Mouse (Mus musculus): ENCODE data around the gene Ptprf. TPM values are rescaled to one million over a fixed set of nuclear protein-coding genes. Genes with fewer than 3 reads are reported as not detected.
A peak's percentile ranks its signal among the peaks of the same experiment; 100 is the strongest.

The Ptprf gene
- polyA plus RNA-seq, 1 experiment from 2014 or later: 137 TPM

DNA sequence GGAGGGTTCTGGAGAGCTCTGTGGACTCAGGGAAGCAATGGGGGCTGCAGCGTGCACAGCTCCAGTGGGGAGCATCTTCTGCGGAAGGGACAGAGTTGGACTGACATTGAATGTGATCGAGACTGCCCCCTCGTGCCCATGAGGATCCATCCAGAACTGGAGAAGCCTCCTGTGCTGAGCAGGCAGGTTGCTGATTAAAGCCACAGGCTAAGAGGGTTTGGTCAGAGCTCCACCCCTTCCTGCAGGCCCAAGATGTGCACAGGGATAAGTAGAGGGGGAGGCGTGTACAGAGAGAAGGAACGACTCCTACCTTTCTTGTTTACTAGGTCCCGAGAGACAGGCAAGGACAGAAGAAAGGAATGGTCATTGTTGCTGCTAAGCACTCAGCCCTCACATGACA lies 69.9 kb downstream of the Ptprf start:
- Histone ChIP-seq H3K9ac (no peak overlapping the region), H3K9me3 (replicated peaks) (no peaks in the 10 kb centered on the region), H3K4me2 (replicated peaks) (no peak overlapping the region), H3K4me1 (no peaks in the 10 kb centered on the region), H3K36me3 (peaks cover 97% of the 10 kb centered on the region), H3K4me3 (no peak overlapping the region), H3K27me3 (no peaks in the 10 kb centered on the region), H3K27ac (no peak overlapping the region)
- WGBS: 90% methylated on average over 7 of the region's 7 CpGs
- no peak for ATAC-seq (ENCODE audit: low FRiP score)

DNA sequence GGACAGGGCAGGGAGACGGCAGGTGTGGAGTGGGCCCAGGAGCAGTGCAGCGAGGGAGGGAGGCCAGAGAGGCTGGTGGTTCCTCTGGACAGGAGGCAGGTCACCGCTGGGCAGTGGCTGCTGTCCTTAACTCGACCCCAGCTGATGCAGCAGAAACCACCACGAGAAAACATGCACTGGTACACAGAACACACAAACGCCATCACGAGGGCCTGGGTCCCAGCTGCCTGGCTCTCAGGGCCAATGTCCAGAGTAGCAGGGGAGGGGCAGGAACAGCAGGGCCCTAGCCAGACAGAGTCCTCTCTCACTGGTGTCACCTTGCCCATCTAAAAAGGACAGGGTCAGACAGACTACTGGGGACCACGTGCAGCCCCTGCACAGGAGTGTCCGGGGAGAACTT lies 70.4 kb downstream of the Ptprf start:
- H3K4me3 ChIP-seq: no peak overlapping the region
- no peak for ATAC-seq (ENCODE audit: low FRiP score)
- H3K36me3 ChIP-seq: peaks cover 97% of the 10 kb centered on the region
- no peak overlapping the region for H3K27ac ChIP-seq
- H3K4me2 ChIP-seq (replicated peaks): no peak overlapping the region
- H3K9ac ChIP-seq: no peak overlapping the region
- no peaks in the 10 kb centered on the region for H3K9me3 ChIP-seq (replicated peaks)
- 93% methylated on average over 9 of the region's 9 CpGs for WGBS
- H3K4me1 ChIP-seq: no peaks in the 10 kb centered on the region
- no peaks in the 10 kb centered on the region for H3K27me3 ChIP-seq

DNA sequence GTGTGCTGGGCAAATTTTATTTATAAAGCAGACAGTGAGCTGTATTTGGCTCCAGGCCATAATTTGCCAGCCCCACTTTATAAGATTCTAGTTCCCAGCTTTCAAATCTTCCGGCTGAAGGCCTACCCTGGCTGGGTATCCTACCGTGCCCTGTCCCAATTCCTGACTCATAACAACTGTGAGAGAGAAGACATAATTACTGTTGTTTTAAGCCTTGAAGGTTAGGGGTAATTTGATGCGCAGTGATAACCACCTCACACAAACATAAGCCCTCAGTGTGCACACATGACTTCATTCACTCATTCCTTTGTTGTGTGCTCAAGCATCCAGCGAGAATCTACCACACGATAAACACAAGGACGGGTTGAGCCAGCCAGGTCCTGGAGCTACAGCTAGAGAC lies 71.7 kb downstream of the Ptprf start:
- Histone ChIP-seq H3K9me3 (replicated peaks) (no peaks in the 10 kb centered on the region), H3K4me2 (replicated peaks) (no peak overlapping the region), H3K36me3 (peaks cover 97% of the 10 kb centered on the region), H3K4me1 (no peaks in the 10 kb centered on the region), H3K27me3 (no peaks in the 10 kb centered on the region), H3K9ac (no peak overlapping the region), H3K4me3 (no peak overlapping the region), H3K27ac (no peak overlapping the region)
- ATAC-seq (ENCODE audit: low FRiP score): no peak
- 89% methylated on average over 6 of the region's 6 CpGs for WGBS

- ATAC-seq (ENCODE audit: low FRiP score): no peak
- Histone ChIP-seq H3K4me1 (no peaks in the 10 kb centered on the region), H3K4me3 (no peak overlapping the region), H3K27ac (no peak overlapping the region), H3K9ac (no peak overlapping the region), H3K27me3 (no peaks in the 10 kb centered on the region), H3K9me3 (replicated peaks) (no peaks in the 10 kb centered on the region), H3K4me2 (replicated peaks) (no peak overlapping the region), H3K36me3 (peaks cover 97% of the 10 kb centered on the region)
- WGBS: 91% methylated on average over 5 of the region's 5 CpGs
These were observed 72.7 kb downstream of the Ptprf start for GRCm38 (mm10) chr4:118218521-118218920.

GRCm38 (mm10) chr4:118216726-118217595 lies 74.2 kb downstream of the Ptprf start:
- WGBS: 84% methylated on average over 17 of the region's 17 CpGs
- Histone ChIP-seq H3K4me2 (replicated peaks) (no peak overlapping the region), H3K4me1 (no peaks in the 10 kb centered on the region), H3K4me3 (no peak overlapping the region), H3K9me3 (replicated peaks) (no peaks in the 10 kb centered on the region), H3K27me3 (no peaks in the 10 kb centered on the region), H3K27ac (no peak overlapping the region), H3K36me3 (peaks cover 97% of the 10 kb centered on the region), H3K9ac (no peak overlapping the region)
- ATAC-seq (ENCODE audit: low FRiP score): peak; percentile 59

DNA sequence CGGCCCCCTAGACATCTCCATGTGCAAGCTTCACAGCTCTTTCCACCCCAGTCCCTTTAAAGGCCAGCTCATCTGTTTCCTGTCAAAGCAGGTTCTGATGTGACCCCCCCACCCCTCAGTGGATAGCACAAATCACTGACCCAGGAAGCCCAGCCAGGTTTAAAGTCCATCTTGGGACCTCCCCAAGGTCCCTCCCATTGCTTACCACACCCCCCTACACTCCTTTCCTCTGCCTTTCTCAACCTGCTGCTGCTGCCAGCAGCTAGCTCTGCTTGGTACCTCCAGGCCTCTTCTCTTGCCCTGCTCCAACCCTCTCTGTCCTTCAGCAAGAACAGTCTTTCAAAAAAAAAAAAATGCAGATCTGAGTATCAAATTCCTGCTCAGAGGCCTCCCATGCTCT lies 76.3 kb downstream of the Ptprf start:
- H3K36me3 ChIP-seq: peaks cover 97% of the 10 kb centered on the region
- WGBS: 92% methylated on average over 1 of the region's 1 CpGs

DNA sequence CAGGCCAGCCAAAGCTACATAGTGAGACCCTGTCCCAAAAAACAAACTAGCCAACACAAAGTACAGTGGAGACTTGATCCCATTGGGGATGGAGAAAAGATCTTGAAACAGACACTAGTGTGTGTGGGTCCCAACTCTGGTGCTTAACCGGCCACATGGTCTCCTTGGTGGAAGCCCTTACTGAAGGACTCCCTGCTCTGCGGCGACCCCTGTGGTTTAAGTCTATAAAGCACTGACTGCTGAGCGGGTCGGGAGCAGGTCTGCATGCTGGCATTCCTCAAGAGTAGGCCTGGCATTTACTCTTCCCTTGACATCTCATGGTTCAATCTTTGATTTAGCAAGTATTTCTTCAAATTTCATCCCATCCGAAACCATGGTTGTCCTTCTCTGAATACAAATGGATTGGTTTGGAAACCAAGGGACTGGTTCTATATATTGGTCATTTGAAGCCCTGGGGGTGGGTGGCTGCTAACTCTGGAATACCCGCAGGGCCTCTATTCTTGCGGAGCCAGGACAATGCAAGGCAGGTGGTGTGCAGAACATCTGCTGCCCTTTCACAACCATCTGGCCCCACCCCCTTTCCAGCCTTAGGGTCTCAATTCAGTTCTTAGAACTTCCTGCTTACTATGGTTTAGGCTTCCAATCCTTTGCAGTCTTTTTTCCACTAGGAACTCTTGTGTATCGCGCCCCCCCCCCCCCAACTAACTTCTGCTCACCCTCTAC lies 84.1 kb downstream of the Ptprf start:
- Histone ChIP-seq H3K27ac (no peak overlapping the region), H3K4me3 (no peak overlapping the region)
- no peak for ATAC-seq (ENCODE audit: low FRiP score)

More for the DNA sequence above, 76.3 kb downstream of the Ptprf start:
- Histone ChIP-seq H3K4me2 (replicated peaks) (no peak overlapping the region), H3K4me3 (no peak overlapping the region), H3K9me3 (replicated peaks) (no peaks in the 10 kb centered on the region), H3K27ac (no peak overlapping the region), H3K27me3 (no peaks in the 10 kb centered on the region), H3K4me1 (no peaks in the 10 kb centered on the region), H3K9ac (no peak overlapping the region)
- ATAC-seq (ENCODE audit: low FRiP score): no peak

DNA sequence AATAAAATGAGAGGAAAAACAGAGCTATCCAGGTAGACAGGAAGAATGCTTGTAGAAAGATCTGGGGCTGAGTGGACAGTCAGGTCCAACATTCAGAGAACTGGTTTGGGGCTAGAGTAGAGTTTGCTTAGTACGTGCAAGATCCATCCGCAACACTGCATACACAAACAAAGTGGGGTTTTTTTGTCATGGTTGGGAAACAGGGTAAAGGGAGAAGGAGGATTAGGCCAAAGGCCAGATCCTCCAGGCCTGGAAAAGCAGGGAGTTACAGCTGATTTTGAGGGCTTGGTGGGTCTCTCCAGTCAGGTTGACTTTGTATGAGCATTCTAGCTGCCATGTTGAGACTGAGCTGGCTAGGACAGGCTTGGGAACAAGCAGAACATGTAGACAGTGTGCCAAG lies 85.3 kb downstream of the Ptprf start:
- Histone ChIP-seq H3K4me1 (peaks cover 6% of the 10 kb centered on the region; the same call in 1 of the 2 replicates), H3K4me3 (no peak overlapping the region), H3K27ac (no peak overlapping the region), H3K36me3 (peaks cover 33% of the 10 kb centered on the region), H3K27me3 (no peaks in the 10 kb centered on the region), H3K9me3 (replicated peaks) (no peaks in the 10 kb centered on the region), H3K4me2 (replicated peaks) (no peak overlapping the region), H3K9ac (no peak overlapping the region)
- 93% methylated on average over 2 of the region's 2 CpGs for WGBS
- no peak for ATAC-seq (ENCODE audit: low FRiP score)

More for the DNA sequence above, 84.1 kb downstream of the Ptprf start:
- Histone ChIP-seq H3K36me3 (peaks cover 44% of the 10 kb centered on the region), H3K4me1 (peaks cover 6% of the 10 kb centered on the region; the same call in 1 of the 2 replicates), H3K9me3 (replicated peaks) (no peaks in the 10 kb centered on the region), H3K27me3 (no peaks in the 10 kb centered on the region), H3K4me2 (replicated peaks) (no peak overlapping the region), H3K9ac (no peak overlapping the region)
- 67% methylated on average over 10 of the region's 10 CpGs for WGBS

DNA sequence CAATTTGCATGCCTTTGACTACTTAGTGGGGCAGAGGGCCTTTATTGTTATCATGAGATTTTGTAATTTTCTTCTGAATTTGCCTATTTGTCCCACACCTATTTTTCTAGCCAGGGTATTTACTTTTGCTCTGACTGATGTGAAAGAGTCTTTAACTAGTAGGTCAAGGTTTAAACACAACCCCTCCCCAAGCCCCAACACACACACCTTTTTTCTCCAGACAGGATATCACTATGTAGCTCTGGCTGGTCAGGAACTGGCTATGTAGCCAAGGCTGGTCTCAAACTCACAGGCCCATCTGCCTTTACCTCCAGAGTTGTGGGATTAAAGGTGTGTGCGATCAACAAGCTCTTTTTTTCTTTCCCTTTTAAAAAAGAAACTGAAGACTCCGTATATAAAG lies 92.1 kb downstream of the Ptprf start:
- Histone ChIP-seq H3K27me3 (no peaks in the 10 kb centered on the region), H3K36me3 (no peaks in the 10 kb centered on the region), H3K4me1 (no peaks in the 10 kb centered on the region), H3K9me3 (replicated peaks) (no peaks in the 10 kb centered on the region), H3K4me2 (replicated peaks) (no peak overlapping the region), H3K4me3 (no peak overlapping the region), H3K27ac (no peak overlapping the region), H3K9ac (no peak overlapping the region)
- no peak for ATAC-seq (ENCODE audit: low FRiP score)
- WGBS: 86% methylated on average over 2 of the region's 2 CpGs

DNA sequence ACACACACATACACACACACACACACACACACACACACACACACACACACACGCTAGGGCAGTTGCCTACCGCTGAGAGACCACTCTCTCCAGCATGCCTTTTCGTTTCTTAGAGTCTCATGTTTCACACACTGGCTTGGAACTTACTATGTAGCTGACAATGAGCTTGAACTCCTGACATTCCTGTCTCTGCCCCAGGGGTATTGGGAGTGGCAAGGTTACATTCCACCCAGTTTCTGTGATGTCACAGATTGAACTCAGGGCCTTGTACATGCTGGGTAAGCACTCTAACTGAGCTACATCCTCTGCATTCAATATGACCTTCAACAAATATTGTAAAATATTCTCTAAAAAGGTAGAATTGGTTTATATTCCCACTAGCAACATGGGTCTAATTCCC lies 92.6 kb downstream of the Ptprf start:
- Histone ChIP-seq H3K4me2 (replicated peaks) (no peak overlapping the region), H3K27me3 (no peaks in the 10 kb centered on the region), H3K4me3 (no peak overlapping the region), H3K4me1 (peaks cover 2% of the 10 kb centered on the region; the same call in 1 of the 2 replicates), H3K27ac (no peak overlapping the region), H3K36me3 (no peaks in the 10 kb centered on the region), H3K9me3 (replicated peaks) (no peaks in the 10 kb centered on the region), H3K9ac (no peak overlapping the region)
- WGBS: 74% methylated on average over 3 of the region's 3 CpGs
- ATAC-seq (ENCODE audit: low FRiP score): no peak

DNA sequence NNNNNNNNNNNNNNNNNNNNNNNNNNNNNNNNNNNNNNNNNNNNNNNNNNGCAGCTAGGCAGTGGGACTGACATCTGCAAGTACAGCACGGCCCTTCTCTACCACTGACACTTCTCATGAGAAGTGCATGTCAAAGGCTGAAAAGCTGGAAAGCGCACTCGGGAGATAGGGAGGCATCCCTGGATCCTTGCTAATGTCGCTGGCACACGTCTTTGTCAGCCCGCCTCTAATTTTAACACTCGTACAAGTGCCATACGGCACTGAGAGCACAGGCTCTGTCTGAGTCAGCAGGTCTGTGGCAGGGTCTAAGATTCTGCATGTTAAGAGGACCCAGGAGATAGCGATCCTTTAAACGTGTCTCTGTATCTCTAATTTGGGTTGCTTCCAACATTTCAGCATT lies 95.0 kb downstream of the Ptprf start:
- ATAC-seq (ENCODE audit: low FRiP score): no peak
- H3K4me3 ChIP-seq: no peak overlapping the region
- H3K9me3 ChIP-seq (replicated peaks): no peaks in the 10 kb centered on the region
- WGBS: 92% methylated on average over 10 of the region's 10 CpGs
- no peak overlapping the region for H3K27ac ChIP-seq
- no peaks in the 10 kb centered on the region for H3K27me3 ChIP-seq
- H3K4me1 ChIP-seq: peaks cover 5% of the 10 kb centered on the region
- no peak overlapping the region for H3K9ac ChIP-seq
- no peaks in the 10 kb centered on the region for H3K36me3 ChIP-seq
- H3K4me2 ChIP-seq (replicated peaks): no peak overlapping the region

DNA sequence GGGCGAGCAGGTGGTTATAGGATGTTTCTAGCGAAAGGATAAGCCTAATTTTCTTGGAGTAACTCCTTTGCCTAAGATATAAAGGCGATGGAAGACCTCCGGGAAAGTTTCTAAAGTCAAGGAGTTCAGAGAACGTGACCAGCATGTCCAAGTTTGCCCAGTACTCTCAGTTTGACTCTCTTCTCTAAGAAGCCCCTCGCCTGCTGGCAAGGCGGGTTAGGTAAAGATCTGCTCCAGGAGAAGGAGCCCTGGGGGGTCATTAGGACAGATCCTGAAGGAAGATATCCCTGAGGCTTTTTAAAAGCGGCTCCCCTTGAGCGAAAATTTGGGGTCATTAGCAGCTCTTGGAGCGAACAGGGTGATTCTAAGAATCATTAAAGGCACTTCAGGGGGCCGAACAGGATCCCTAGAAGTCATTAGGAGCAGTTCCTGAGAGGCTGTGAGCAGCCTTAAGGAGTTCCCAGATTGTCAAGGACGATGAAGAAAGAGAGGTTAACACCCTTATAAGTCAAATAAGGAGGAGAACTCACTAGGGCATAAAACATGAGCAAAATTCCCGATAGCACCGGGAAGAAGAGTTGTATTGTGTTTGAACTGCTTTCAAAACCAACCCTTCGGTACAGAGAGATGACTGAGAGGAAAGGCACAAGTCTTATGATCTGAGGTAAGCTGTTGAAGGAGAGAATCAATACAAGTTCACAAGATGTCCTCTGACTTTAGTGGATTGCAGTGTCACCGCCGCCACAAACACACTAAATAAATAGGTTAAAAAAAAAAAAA lies 110.7 kb downstream of the Ptprf start:
- H3K9me3 ChIP-seq (replicated peaks): no peaks in the 10 kb centered on the region
- peaks cover 16% of the 10 kb centered on the region for H3K4me1 ChIP-seq
- H3K36me3 ChIP-seq: peaks cover 19% of the 10 kb centered on the region
- H3K4me2 ChIP-seq (replicated peaks): peak overlapping the region; percentile 58
- peak overlapping the region; percentile 41; the same call in 1 of the 2 replicates for H3K9ac ChIP-seq
- H3K27me3 ChIP-seq: no peaks in the 10 kb centered on the region
- ATAC-seq (ENCODE audit: low FRiP score): peak; percentile 27
- H3K4me3 ChIP-seq: peak overlapping the region; percentile 76
- peak overlapping the region; percentile 94 for H3K27ac ChIP-seq
- WGBS: 14% methylated on average over 17 of the region's 17 CpGs
